Mouse (Mus musculus) hindbrain, embryonic 15.5 days (tissue): ENCODE results near the gene Mark3. TPM values are rescaled to one million over a fixed set of nuclear protein-coding genes. Genes with fewer than 3 reads are reported as not detected.
A peak's percentile ranks its signal among the peaks of the same experiment; 100 is the strongest.

ENCODE experiments used
- ATAC-seq: fragments of 200-750 bp; cut with Nextera tagmentation; 2 replicates; pipeline ENCODE4 v1.8.0; 2017; ENCODE audit warnings: low read depth, moderate number of reproducible peaks, moderate TSS enrichment; ENCODE audit not compliant: low FRiP score
- H3K27ac ChIP-seq: fragments of 300-500 bp; sonication (generic); replicated peaks from 2 replicates; pipeline ENCODE4 v1.5.1; 2015; ENCODE audit warnings: mild to moderate bottlenecking, inconsistent platforms
- H3K27me3 ChIP-seq: fragments of 300-500 bp; sonication (generic); 2 replicates; pipeline ENCODE4 v1.6.1; 2015; ENCODE audit warnings: control low read depth, inconsistent platforms
- H3K36me3 ChIP-seq: fragments of 300-500 bp; sonication (generic); 2 replicates; pipeline ENCODE4 v1.6.1; 2015; ENCODE audit warnings: control low read depth, inconsistent platforms
- H3K4me1 ChIP-seq: fragments of 300-500 bp; sonication (generic); replicated peaks from 2 replicates; pipeline ENCODE4 v1.6.1; 2015; ENCODE audit warnings: control low read depth, inconsistent platforms
- H3K4me2 ChIP-seq: fragments of 300-500 bp; sonication (generic); 2 replicates; pipeline ENCODE4 v1.6.1; 2015; ENCODE audit warnings: moderate library complexity, mild to moderate bottlenecking, inconsistent platforms
- H3K4me3 ChIP-seq: fragments of 300-500 bp; sonication (generic); 2 replicates; pipeline ENCODE4 v1.5.1; 2015; ENCODE audit warnings: mild to moderate bottlenecking, inconsistent platforms
- H3K9ac ChIP-seq: fragments of 300-500 bp; sonication (generic); 2 replicates; pipeline ENCODE4 v1.6.1; 2015; ENCODE audit warnings: inconsistent platforms
- H3K9me3 ChIP-seq: fragments of 300-500 bp; sonication (generic); 2 replicates; pipeline ENCODE4 v1.6.1; 2016; ENCODE audit warnings: control low read depth, inconsistent platforms
- WGBS: fragments of 180-500 bp; shearing (Covaris S2); methylation state at CpG from one replicate; pipeline ENCODE4 v1.1.7; 2015; 5-methylcytosine and 5-hydroxymethylcytosine counted together
- polyA plus RNA-seq: library from polyadenylated mRNA; unstranded; fragments of >200 nt; fragmentation: Nextera tagmentation; extraction: Ambion mirVana; gene quantifications from 2 replicates; pipeline ENCODE4 v1.2.1, GENCODE M21; 2015

Gene Mark3
- polyA plus RNA-seq, 1 experiment from 2014 or later, result 52.2 TPM

DNA sequence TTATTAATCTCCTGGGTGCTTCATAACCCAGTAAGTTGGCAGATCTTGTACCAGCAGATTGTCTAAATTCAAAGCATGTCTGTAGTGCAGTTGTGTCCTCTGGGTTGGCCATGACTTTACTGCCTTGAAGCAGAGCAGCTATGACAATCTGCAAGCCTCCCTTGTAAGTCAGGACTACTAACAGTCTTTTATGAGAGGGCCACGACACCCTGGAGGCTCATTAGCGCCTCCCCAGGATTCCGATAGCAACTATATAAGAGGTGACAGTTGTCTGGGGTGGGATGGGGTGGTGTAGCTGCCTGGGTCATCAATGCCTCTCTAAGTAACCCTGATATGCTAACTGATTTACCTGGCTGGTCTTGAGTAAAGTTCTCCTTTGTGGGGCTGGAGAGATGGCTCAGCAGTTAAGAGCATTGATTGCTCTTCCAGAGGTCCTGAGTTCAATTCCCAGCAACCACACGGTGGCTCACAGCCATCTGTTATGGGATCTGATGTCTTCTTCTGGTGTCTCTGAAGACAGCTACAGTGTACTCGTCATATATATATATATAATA, 11.2 kb upstream of the Mark3 start:
- Histone ChIP-seq H3K27me3 (no peaks in the 10 kb centered on the region), H3K36me3 (no peaks in the 10 kb centered on the region), H3K4me1 (peaks cover 12% of the 10 kb centered on the region; the same call in 1 of the 2 replicates), H3K27ac (no peak overlapping the region), H3K4me2 (no peak overlapping the region), H3K4me3 (no peak overlapping the region), H3K9me3 (no peaks in the 10 kb centered on the region), H3K9ac (no peak overlapping the region)
- ATAC-seq, result no peak
- WGBS, result 45% methylated on average over 5 of the region's 5 CpGs

DNA sequence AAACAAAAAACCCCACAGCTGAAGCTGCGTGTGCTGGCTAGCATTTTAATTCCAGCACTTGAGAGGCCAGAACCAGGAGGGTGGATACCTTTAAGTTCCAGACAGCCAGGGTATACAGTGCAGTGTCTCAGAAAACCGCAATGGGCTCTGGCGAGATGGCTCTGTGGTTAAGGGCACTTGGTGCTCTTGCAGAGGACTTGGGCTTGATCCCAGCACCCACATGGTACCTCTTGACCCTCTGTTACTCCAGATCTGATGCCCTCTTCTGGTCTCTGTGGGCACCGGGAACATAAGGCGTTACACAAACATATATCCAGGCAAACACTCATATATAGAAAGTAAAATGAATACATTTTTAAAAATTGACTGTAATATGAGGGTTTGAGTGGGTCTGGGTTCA, 9.0 kb upstream of the Mark3 start:
- no peak overlapping the region for H3K27ac ChIP-seq
- H3K4me1 ChIP-seq, result 0 out of 2 replicates have a peak, but pooled peaks cover 2% of the 10 kb centered on the region
- no peak overlapping the region for H3K4me3 ChIP-seq
- no peak overlapping the region for H3K4me2 ChIP-seq
- H3K9ac ChIP-seq, result no peak overlapping the region
- 81% methylated on average over 5 of the region's 5 CpGs for WGBS
- H3K9me3 ChIP-seq, result no peaks in the 10 kb centered on the region
- no peak for ATAC-seq
- no peaks in the 10 kb centered on the region for H3K36me3 ChIP-seq
- no peaks in the 10 kb centered on the region for H3K27me3 ChIP-seq

DNA sequence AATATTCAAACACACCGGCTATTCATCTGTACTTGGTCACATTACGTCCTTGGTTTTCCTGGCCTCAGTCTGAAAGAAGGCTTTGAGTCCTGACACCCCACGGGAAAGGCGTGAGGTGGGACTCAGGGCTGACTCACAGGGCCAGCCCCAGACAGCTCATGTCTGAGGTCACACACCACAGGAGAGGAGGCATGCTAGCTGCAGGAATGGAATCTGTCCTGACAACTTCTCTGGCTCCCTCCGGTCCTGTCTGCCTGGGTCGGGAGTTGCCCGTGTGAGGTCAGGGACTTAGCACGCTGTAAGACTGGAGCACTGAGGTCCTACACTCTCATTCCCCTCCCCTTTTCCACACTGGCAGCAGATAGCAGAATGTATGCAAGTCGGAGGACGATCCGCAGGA, 5.5 kb upstream of the Mark3 start:
- no peak overlapping the region for H3K4me2 ChIP-seq
- H3K27me3 ChIP-seq, result no peaks in the 10 kb centered on the region
- no peak overlapping the region for H3K4me3 ChIP-seq
- no peaks in the 10 kb centered on the region for H3K36me3 ChIP-seq
- WGBS, result 67% methylated on average over 11 of the region's 11 CpGs
- ATAC-seq, result no peak
- H3K27ac ChIP-seq, result no peak overlapping the region
- H3K9me3 ChIP-seq, result no peaks in the 10 kb centered on the region
- H3K4me1 ChIP-seq, result peaks cover 22% of the 10 kb centered on the region
- H3K9ac ChIP-seq, result no peak overlapping the region

DNA sequence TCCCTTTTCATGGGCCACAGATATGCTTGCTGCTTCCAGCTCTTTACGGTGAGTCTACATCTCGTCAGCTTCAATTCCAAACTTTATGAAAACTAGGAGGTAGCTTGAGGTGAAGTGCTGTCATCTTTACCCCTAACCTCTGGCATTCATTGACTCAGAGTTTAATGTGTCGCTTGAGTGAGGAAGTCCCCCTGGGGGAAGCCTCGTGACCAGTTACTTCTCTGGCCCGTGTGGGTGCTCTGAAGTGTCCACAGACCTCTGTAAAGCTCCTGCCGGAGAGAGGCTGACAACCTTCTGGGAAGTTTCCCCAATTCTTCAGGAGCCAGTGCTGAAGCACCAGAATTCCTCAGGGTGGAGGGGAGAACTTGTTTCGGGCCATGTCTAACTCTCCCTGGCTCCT, 1.9 kb upstream of the Mark3 start:
- Histone ChIP-seq H3K9me3 (no peaks in the 10 kb centered on the region), H3K9ac (no peak overlapping the region), H3K4me2 (peak overlapping the region; percentile 81), H3K27ac (no peak overlapping the region), H3K27me3 (no peaks in the 10 kb centered on the region), H3K4me3 (no peak overlapping the region), H3K4me1 (peaks cover 37% of the 10 kb centered on the region), H3K36me3 (no peaks in the 10 kb centered on the region)
- no peak for ATAC-seq
- WGBS, result 84% methylated on average over 7 of the region's 7 CpGs

- ATAC-seq, result no peak
- Histone ChIP-seq H3K36me3 (no peaks in the 10 kb centered on the region), H3K4me3 (peak overlapping the region; percentile 95), H3K9me3 (no peaks in the 10 kb centered on the region), H3K9ac (peak overlapping the region; percentile 58), H3K4me1 (peaks cover 41% of the 10 kb centered on the region), H3K27me3 (no peaks in the 10 kb centered on the region), H3K27ac (peak overlapping the region; percentile 97), H3K4me2 (peak overlapping the region; percentile 81)
- WGBS, result 32% methylated on average over 6 of the region's 6 CpGs
These were observed 1.0 kb upstream of the Mark3 start for GRCm38 (mm10) chr12:111573315-111573714.

- Histone ChIP-seq H3K4me1 (peaks cover 45% of the 10 kb centered on the region), H3K27ac (peak overlapping the region; percentile 97), H3K9ac (peak overlapping the region; percentile 99), H3K27me3 (no peaks in the 10 kb centered on the region), H3K4me2 (peak overlapping the region; percentile 81), H3K36me3 (no peaks in the 10 kb centered on the region), H3K9me3 (no peaks in the 10 kb centered on the region), H3K4me3 (peak overlapping the region; percentile 95)
- under 1% methylated on average over 58 of the region's 58 CpGs for whole genome bisulfite sequencing
- ATAC-seq, result peak; percentile 38; the same call in 1 of the 2 replicates
These were observed 840 bp downstream of the Mark3 start for GRCm38 (mm10) chr12:111574887-111575838.

- Histone ChIP-seq H3K27me3 (no peaks in the 10 kb centered on the region), H3K4me2 (no peak overlapping the region), H3K9me3 (no peaks in the 10 kb centered on the region), H3K4me3 (no peak overlapping the region), H3K27ac (no peak overlapping the region), H3K9ac (no peak overlapping the region), H3K36me3 (no peaks in the 10 kb centered on the region), H3K4me1 (peaks cover 6% of the 10 kb centered on the region; the same call in 1 of the 2 replicates)
- no peak for ATAC-seq
- 85% methylated on average over 1 of the region's 1 CpGs for WGBS
These were observed 8.7 kb downstream of the Mark3 start for GRCm38 (mm10) chr12:111583058-111583457.

DNA sequence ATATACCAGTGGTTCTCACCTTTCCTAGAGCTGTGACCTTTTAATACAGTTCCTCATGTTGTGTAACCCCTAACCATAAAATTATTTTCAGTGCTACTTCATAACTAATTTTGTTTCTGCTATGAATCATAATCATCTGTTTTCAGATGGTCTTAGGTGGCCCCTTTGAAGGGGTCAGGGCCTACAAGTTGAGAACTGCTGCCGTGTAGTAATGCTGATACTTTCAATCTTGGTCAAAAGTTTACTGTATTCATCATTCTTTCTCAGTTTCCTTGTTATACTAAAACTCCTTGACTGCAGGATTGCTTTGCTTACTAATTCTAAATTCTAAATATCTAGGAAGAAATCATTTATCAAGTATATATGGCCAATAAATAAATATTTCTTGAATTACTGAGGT, 10.1 kb downstream of the Mark3 start:
- no peak for ATAC-seq
- WGBS, result 89% methylated on average over 1 of the region's 1 CpGs
- no peaks in the 10 kb centered on the region for H3K36me3 ChIP-seq
- H3K9ac ChIP-seq, result no peak overlapping the region
- H3K9me3 ChIP-seq, result no peaks in the 10 kb centered on the region
- H3K4me2 ChIP-seq, result no peak overlapping the region
- H3K27me3 ChIP-seq, result no peaks in the 10 kb centered on the region
- H3K4me3 ChIP-seq, result no peak overlapping the region
- no peaks in the 10 kb centered on the region; the same call in 1 of the 2 replicates for H3K4me1 ChIP-seq
- H3K27ac ChIP-seq, result no peak overlapping the region

GRCm38 (mm10) chr12:111587252-111587651, 12.9 kb downstream of the Mark3 start:
- WGBS, result 90% methylated on average over 12 of the region's 12 CpGs
- no peak overlapping the region for H3K4me2 ChIP-seq

GRCm38 (mm10) chr12:111592407-111593021, 18.2 kb downstream of the Mark3 start:
- no peak overlapping the region for H3K4me2 ChIP-seq
- no peaks in the 10 kb centered on the region for H3K27me3 ChIP-seq
- H3K4me1 ChIP-seq, result no peaks in the 10 kb centered on the region
- 84% methylated on average over 14 of the region's 14 CpGs for WGBS
- H3K27ac ChIP-seq, result no peak overlapping the region
- H3K4me3 ChIP-seq, result no peak overlapping the region
- H3K36me3 ChIP-seq, result peaks cover 30% of the 10 kb centered on the region
- no peaks in the 10 kb centered on the region for H3K9me3 ChIP-seq
- H3K9ac ChIP-seq, result no peak overlapping the region
- ATAC-seq, result no peak

More at GRCm38 (mm10) chr12:111587252-111587651, 12.9 kb downstream of the Mark3 start:
- no peak overlapping the region for H3K27ac ChIP-seq
- no peak overlapping the region for H3K9ac ChIP-seq
- ATAC-seq, result no peak
- no peaks in the 10 kb centered on the region; the same call in 1 of the 2 replicates for H3K4me1 ChIP-seq
- no peaks in the 10 kb centered on the region for H3K36me3 ChIP-seq
- H3K27me3 ChIP-seq, result no peaks in the 10 kb centered on the region
- H3K9me3 ChIP-seq, result no peaks in the 10 kb centered on the region
- H3K4me3 ChIP-seq, result no peak overlapping the region

DNA sequence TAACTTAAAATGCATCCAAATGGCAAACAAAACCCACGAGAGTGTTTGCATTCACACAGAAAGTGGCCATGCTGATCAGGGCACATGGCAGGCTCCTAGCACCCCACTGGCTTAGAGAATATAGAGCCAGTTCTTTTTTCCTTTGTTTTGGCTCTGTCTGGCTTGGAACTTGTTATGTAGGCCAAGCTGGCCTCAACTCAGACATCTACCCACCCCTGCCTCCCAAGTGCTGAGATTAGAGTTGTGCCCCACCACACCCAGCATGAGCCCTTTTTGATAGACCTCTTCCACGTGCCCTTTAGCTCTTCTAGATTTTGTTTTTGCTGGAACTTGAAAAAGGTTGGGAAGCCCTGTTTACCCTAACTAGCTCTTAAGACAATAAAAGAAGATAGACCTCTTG, 19.5 kb downstream of the Mark3 start:
- 69% methylated on average over 2 of the region's 2 CpGs for WGBS
- no peak overlapping the region for H3K27ac ChIP-seq

GRCm38 (mm10) chr12:111597310-111597709, 23.0 kb downstream of the Mark3 start:
- WGBS, result 100% methylated on average over 1 of the region's 1 CpGs
- no peaks in the 10 kb centered on the region for H3K27me3 ChIP-seq
- ATAC-seq, result no peak

More for the DNA sequence above, 19.5 kb downstream of the Mark3 start:
- no peaks in the 10 kb centered on the region for H3K4me1 ChIP-seq
- no peak overlapping the region for H3K4me3 ChIP-seq
- H3K4me2 ChIP-seq, result no peak overlapping the region
- no peaks in the 10 kb centered on the region for H3K27me3 ChIP-seq
- no peak overlapping the region for H3K9ac ChIP-seq
- ATAC-seq, result no peak
- peaks cover 40% of the 10 kb centered on the region for H3K36me3 ChIP-seq
- H3K9me3 ChIP-seq, result no peaks in the 10 kb centered on the region

More at GRCm38 (mm10) chr12:111597310-111597709, 23.0 kb downstream of the Mark3 start:
- Histone ChIP-seq H3K36me3 (peaks cover 47% of the 10 kb centered on the region), H3K9ac (no peak overlapping the region), H3K4me2 (no peak overlapping the region), H3K27ac (no peak overlapping the region), H3K4me3 (no peak overlapping the region), H3K9me3 (no peaks in the 10 kb centered on the region), H3K4me1 (no peaks in the 10 kb centered on the region)
